Mouse (Mus musculus) MEL (cell line): ENCODE results near the gene Aspdh. TPM values are rescaled to one million over a fixed set of nuclear protein-coding genes. Genes with fewer than 3 reads are reported as not detected.

ENCODE experiments used
- DNase-seq: peaks from one replicate; pipeline ENCODE4 v3.0.0; 2011; ENCODE audit warnings: low read depth, low spot score
- H3K27ac ChIP-seq: 2 replicates; pipeline ENCODE4 v1.5.1; 2012; ENCODE audit warnings: low read depth, mild to moderate bottlenecking, control low read depth, low read length, moderate library complexity; ENCODE audit not compliant: control insufficient read depth
- H3K27me3 ChIP-seq, 2 experiments: fragments of 150-350 bp in 1 of 2; sonication (generic) in 1 of 2; 2 replicates each; pipeline ENCODE4 v1.6.1; 2012; ENCODE audit warnings: low read length in 2 of 2, mild to moderate bottlenecking in 2 of 2, improper control_type of control experiment in 1 of 2, moderate library complexity in 1 of 2; ENCODE audit not compliant: insufficient read depth in 2 of 2, control insufficient read depth in 1 of 2
- H3K36me3 ChIP-seq, 2 experiments: 2 replicates each; pipeline ENCODE4 v1.6.1; 2012 to 2014; ENCODE audit warnings: low read length in 2 of 2, improper control_type of control experiment in 1 of 2, inconsistent platforms in 1 of 2, mild to moderate bottlenecking in 1 of 2; ENCODE audit not compliant: insufficient read depth in 2 of 2, control insufficient read depth in 1 of 2
- H3K4me1 ChIP-seq, 2 experiments: fragments of 150-350 bp in 1 of 2; sonication (generic) in 1 of 2; 2 replicates each; pipeline ENCODE4 v1.6.1; 2012; ENCODE audit warnings: low read length in 2 of 2, improper control_type of control experiment in 1 of 2, mild to moderate bottlenecking in 1 of 2; ENCODE audit not compliant: insufficient read depth in 2 of 2, control insufficient read depth in 1 of 2
- H3K4me3 ChIP-seq, 2 experiments: fragments of 150-350 bp in 1 of 2; sonication (generic) in 1 of 2; 2 replicates each; pipeline ENCODE4 v1.5.1; 2012; ENCODE audit warnings: low read depth in 2 of 2, low read length in 2 of 2, mild to moderate bottlenecking in 2 of 2, moderate library complexity in 2 of 2, control low read depth in 1 of 2, improper control_type of control experiment in 1 of 2; ENCODE audit not compliant: control insufficient read depth in 1 of 2, insufficient read depth in 1 of 2
- H3K79me2 ChIP-seq: 2 replicates; pipeline ENCODE4 v1.6.1; 2012; ENCODE audit warnings: mild to moderate bottlenecking, low read length, moderate library complexity; ENCODE audit not compliant: control insufficient read depth, poor library complexity, insufficient read depth
- H3K9ac ChIP-seq: 2 replicates; pipeline ENCODE4 v1.6.1; 2012; ENCODE audit warnings: low read depth, mild to moderate bottlenecking, control low read depth, low read length, moderate library complexity; ENCODE audit not compliant: control insufficient read depth, poor library complexity, severe bottlenecking
- H3K9me3 ChIP-seq: fragments of 150-350 bp; sonication (generic); replicated peaks from 2 replicates; pipeline ENCODE4 v1.6.1; 2012; ENCODE audit warnings: mild to moderate bottlenecking, low read length, improper control_type of control experiment, moderate library complexity; ENCODE audit not compliant: insufficient read depth
- BHLHE40 ChIP-seq: IDR thresholded peaks from 2 replicates; pipeline ENCODE4 v1.6.1; 2012; ENCODE audit warnings: low read depth, mild to moderate bottlenecking, inconsistent platforms, low read length, improper control_type of control experiment, borderline replicate concordance
- CTCF ChIP-seq, 3 experiments: IDR thresholded peaks in 2 of 3; conservative IDR thresholded peaks in 1 of 3; 2 replicates each; pipeline ENCODE4 v1.5.1; 2011 to 2012; ENCODE audit warnings: low read length in 3 of 3, low read depth in 2 of 3, mild to moderate bottlenecking in 2 of 3, improper control_type of control experiment in 1 of 3, inconsistent platforms in 1 of 3, mixed read lengths in 1 of 3, moderate library complexity in 1 of 3; ENCODE audit not compliant: control insufficient read depth in 1 of 3, insufficient read depth in 1 of 3, poor library complexity in 1 of 3, severe bottlenecking in 1 of 3
- GATA1 ChIP-seq: IDR thresholded peaks from 2 replicates; pipeline ENCODE4 v1.6.1; 2011; ENCODE audit warnings: low read depth, low read length, improper control_type of control experiment
- JUND ChIP-seq: IDR thresholded peaks from 2 replicates; pipeline ENCODE4 v1.6.1; 2011; ENCODE audit warnings: low read depth, mild to moderate bottlenecking, improper control_type of control experiment, low read length
- MAZ ChIP-seq: IDR thresholded peaks from 2 replicates; pipeline ENCODE4 v1.6.1; 2012; ENCODE audit warnings: low read depth, mild to moderate bottlenecking, inconsistent platforms, low read length, improper control_type of control experiment
- MXI1 ChIP-seq: IDR thresholded peaks from 2 replicates; pipeline ENCODE4 v1.6.1; 2011; ENCODE audit warnings: mild to moderate bottlenecking, low read depth, low read length, improper control_type of control experiment
- NELFE ChIP-seq: IDR thresholded peaks from 2 replicates; pipeline ENCODE4 v1.6.1; 2011; ENCODE audit warnings: low read depth, low read length, improper control_type of control experiment
- NRF1 ChIP-seq: IDR thresholded peaks from 2 replicates; pipeline ENCODE4 v1.6.1; 2014; ENCODE audit warnings: low read depth, mild to moderate bottlenecking, inconsistent platforms, low read length, improper control_type of control experiment, moderate library complexity; ENCODE audit not compliant: poor library complexity, insufficient read depth, severe bottlenecking
- POLR2A ChIP-seq, 2 experiments: IDR thresholded peaks; 2 replicates each; pipeline ENCODE4 v1.6.1; 2011 to 2012; ENCODE audit warnings: low read length in 2 of 2, mild to moderate bottlenecking in 2 of 2, control low read depth in 1 of 2, improper control_type of control experiment in 1 of 2, low read depth in 1 of 2, moderate library complexity in 1 of 2; ENCODE audit not compliant: control insufficient read depth in 1 of 2, insufficient read depth in 1 of 2, poor library complexity in 1 of 2
- RAD21 ChIP-seq: IDR thresholded peaks from 2 replicates; pipeline ENCODE4 v1.6.1; 2011; ENCODE audit warnings: mild to moderate bottlenecking, low read depth, low read length, improper control_type of control experiment
- SIN3A ChIP-seq: IDR thresholded peaks from 2 replicates; pipeline ENCODE4 v1.6.1; 2012; ENCODE audit warnings: low read length, improper control_type of control experiment, inconsistent platforms
- SMC3 ChIP-seq: IDR thresholded peaks from 2 replicates; pipeline ENCODE4 v1.6.1; 2011; ENCODE audit warnings: low read depth, low read length, improper control_type of control experiment
- TAL1 ChIP-seq: IDR thresholded peaks from 2 replicates; pipeline ENCODE4 v1.6.1; 2012; ENCODE audit warnings: mild to moderate bottlenecking, inconsistent platforms, low read length, moderate library complexity, mixed read lengths
- TCF12 ChIP-seq: IDR thresholded peaks from 2 replicates; pipeline ENCODE4 v1.6.1; 2014; ENCODE audit warnings: low read depth, mild to moderate bottlenecking, inconsistent platforms, low read length, improper control_type of control experiment, moderate library complexity
- UBTF ChIP-seq: IDR thresholded peaks from 2 replicates; pipeline ENCODE4 v1.6.1; 2012; ENCODE audit warnings: low read depth, mild to moderate bottlenecking, inconsistent platforms, low read length, improper control_type of control experiment, moderate library complexity, borderline replicate concordance; ENCODE audit not compliant: insufficient read depth
- USF1 ChIP-seq: IDR thresholded peaks from 2 replicates; pipeline ENCODE4 v1.6.1; 2014; ENCODE audit warnings: low read depth, mild to moderate bottlenecking, inconsistent platforms, low read length, improper control_type of control experiment, moderate library complexity
- ZC3H11A ChIP-seq: IDR thresholded peaks from 2 replicates; pipeline ENCODE4 v1.6.1; 2012; ENCODE audit warnings: low read depth, mild to moderate bottlenecking, inconsistent platforms, low read length, improper control_type of control experiment
- polyA plus RNA-seq, 2 experiments: library from polyadenylated mRNA; stranded (reverse) in 1 of 2; unstranded in 1 of 2; fragments of >175 nt in 1 of 2; fragments of >200 nt in 1 of 2; gene quantifications; 2 replicates each; pipeline versions ENCODE4 v1.2.1 to v1.2.4; 2012; ENCODE audit warnings: low replicate concordance in 2 of 2, low read depth in 1 of 2; ENCODE audit not compliant: insufficient read length in 2 of 2, insufficient read depth in 1 of 2, missing spikeins in 1 of 2
- total RNA-seq: library from RNA; depleted of rRNA; stranded (reverse); fragments of 300-350 nt; gene quantifications from 2 replicates; pipeline ENCODE4 v1.2.3, GENCODE M21; 2012

Gene Aspdh
- total and polyA plus RNA-seq, 3 experiments, result 0.89 TPM; not detected in 2

- H3K27ac ChIP-seq, result no peak overlapping the region
- H3K4me1 ChIP-seq, result peaks cover 0 to 12% of the 10 kb centered on the region in 2 experiments; a peak in 2 of 4 replicates
- H3K4me3 ChIP-seq, result no peak overlapping the region
- H3K27me3 ChIP-seq, result no peaks in the 10 kb centered on the region
- peaks cover 15% of the 10 kb centered on the region for H3K79me2 ChIP-seq
- no peak for TF ChIP-seq RAD21
- no peak for TF ChIP-seq MXI1
- no peak for TF ChIP-seq BHLHE40
- TF ChIP-seq TCF12, result no peak
- TF ChIP-seq UBTF, result no peak
- TF ChIP-seq NELFE, result no peak
- no peak for TF ChIP-seq NRF1
- no peak for TF ChIP-seq SIN3A
- TF ChIP-seq POLR2A (IDR thresholded peaks at IDR 0.05; ENCODE audit: control insufficient read depth in 1 of 2, insufficient read depth in 1 of 2, low read depth in 1 of 2, low read length in 2 of 2, poor library complexity in 1 of 2), result no peak
- TF ChIP-seq TAL1, result no peak
- TF ChIP-seq JUND, result no peak
- TF ChIP-seq SMC3, result no peak
- no peak for TF ChIP-seq USF1
- H3K9ac ChIP-seq, result no peak overlapping the region
- DNase-seq, result no peak
- H3K9me3 ChIP-seq, result no peaks in the 10 kb centered on the region
- H3K36me3 ChIP-seq, result peaks cover 0 to 4% of the 10 kb centered on the region in 2 experiments; a peak in 3 of 4 replicates
Observed at GRCm38 (mm10) chr7:44498922-44499321, 33.7 kb downstream of the Aspdh start.

GRCm38 (mm10) chr7:44500046-44500445, 34.9 kb downstream of the Aspdh start:
- Histone ChIP-seq H3K36me3 (peaks cover 0 to 4% of the 10 kb centered on the region in 2 experiments; a peak in 2 of 4 replicates), H3K4me3 (no peak overlapping the region), H3K9ac (no peak overlapping the region), H3K4me1 (peaks cover 0 to 9% of the 10 kb centered on the region in 2 experiments; a peak in 2 of 4 replicates), H3K9me3 (no peaks in the 10 kb centered on the region), H3K79me2 (peaks cover 9% of the 10 kb centered on the region), H3K27me3 (no peaks in the 10 kb centered on the region), H3K27ac (no peak overlapping the region)
- DNase-seq, result no peak
- TF ChIP-seq USF1 (no peak), MAZ (no peak), GATA1 (no peak)

GRCm38 (mm10) chr7:44501563-44502115, 36.4 kb downstream of the Aspdh start:
- Histone ChIP-seq H3K36me3 (no peaks in the 10 kb centered on the region), H3K4me3 (no peak overlapping the region)

More at GRCm38 (mm10) chr7:44501563-44502115, 36.4 kb downstream of the Aspdh start:
- Histone ChIP-seq H3K27me3 (no peaks in the 10 kb centered on the region), H3K79me2 (no peaks in the 10 kb centered on the region), H3K9me3 (no peaks in the 10 kb centered on the region), H3K9ac (no peak overlapping the region), H3K4me1 (peaks cover 0 to 2% of the 10 kb centered on the region in 2 experiments; a peak in 1 of 4 replicates), H3K27ac (no peak overlapping the region)
- peak; percentile 40 for TF ChIP-seq RAD21
- 0 out of 2 replicates have a peak, but pooled peaks have one; percentile 7 for TF ChIP-seq ZC3H11A
- peak; percentile 78 for TF ChIP-seq SMC3
- TF ChIP-seq CTCF (IDR thresholded peaks at IDR 0.05 in 2 of 3, conservative IDR thresholded peaks at IDR 0.05 in 1 of 3; ENCODE audit: control insufficient read depth in 1 of 3, insufficient read depth in 1 of 3, low read depth in 2 of 3, low read length in 3 of 3, poor library complexity in 1 of 3, severe bottlenecking in 1 of 3), result peak; percentile 73 to 84 (median 79)
- no peak for TF ChIP-seq GATA1
- peak; percentile 92 for TF ChIP-seq JUND
- peak; percentile 81 for DNase-seq
